In the genomic region with DNA sequence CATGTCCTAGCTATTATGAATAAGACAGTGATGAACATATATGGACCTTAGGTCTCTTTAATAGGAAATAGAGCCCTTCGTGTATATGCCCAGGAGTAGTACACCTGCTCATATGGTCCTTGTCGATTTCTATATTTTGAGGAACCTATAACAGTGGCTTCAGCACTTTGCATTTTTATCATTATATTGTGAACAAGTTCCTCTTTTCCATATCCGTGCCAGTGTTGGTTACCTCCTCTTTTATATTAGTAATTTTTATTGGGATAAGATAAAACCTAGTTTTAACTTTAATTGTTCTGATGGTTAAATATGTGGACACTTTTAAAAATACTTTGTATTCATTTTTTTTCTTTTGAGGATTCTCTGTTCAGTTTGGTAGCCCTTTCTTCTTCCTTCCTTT, we compare ENCODE assay signal across 16 mouse cellular contexts.
"Had no signal": no experiment of that assay in that cellular context is flagged by ENCODE, and none has a peak within 500 bp of the region (broad histone marks: within the 10 kb centered on the region; RNA-seq: fewer than 3 reads in every experiment).

No protein-coding gene starts in this region.

- H3K36me3 ChIP-seq: neural tube, embryonic 13.5 days; neural tube, embryonic 15.5 days; stomach, embryonic 15.5 days had no signal

- H3K27ac ChIP-seq: neural tube, embryonic 13.5 days; neural tube, embryonic 15.5 days; stomach, embryonic 15.5 days; stomach, postnatal 0 days had no signal

- H3K4me3 ChIP-seq: neural tube, embryonic 13.5 days; neural tube, embryonic 15.5 days; stomach, embryonic 15.5 days had no signal

- H3K4me2 ChIP-seq: neural tube, embryonic 13.5 days; neural tube, embryonic 15.5 days; stomach, embryonic 15.5 days had no signal

- DNase-seq: retina, postnatal 1 day; right cerebral cortex, adult 18-20 months; right cerebral cortex, postnatal 14 days; right cerebral cortex, postnatal 25 days; right cerebral cortex, postnatal 4 days; spleen, adult 18-20 months; thymus, adult 18-20 months; thymus, adult 2 months; thymus, postnatal 14 days; thymus, postnatal 25 days; thymus, postnatal 36 days; thymus, postnatal 4 days had no signal

- H3K9me3 ChIP-seq: neural tube, embryonic 13.5 days; neural tube, embryonic 15.5 days; stomach, embryonic 15.5 days had no signal

- H3K9ac ChIP-seq: neural tube, embryonic 13.5 days; neural tube, embryonic 15.5 days; stomach, embryonic 15.5 days had no signal

- H3K4me1 ChIP-seq: neural tube, embryonic 13.5 days; neural tube, embryonic 15.5 days; stomach, embryonic 15.5 days had no signal

- H3K27me3 ChIP-seq: neural tube, embryonic 13.5 days; neural tube, embryonic 15.5 days; stomach, embryonic 15.5 days had no signal
